Mouse (Mus musculus) right cerebral cortex, adult 18-20 months (tissue): ENCODE results near the gene 4930518I15Rik.
"Not testable (repeated sequence)": the region's sequence is repeated elsewhere in the genome, so short reads cannot be mapped to it uniquely, and the experiment has no call there.

Experiments
- DNase-seq: peaks from one replicate; pipeline ENCODE4 v3.0.0; 2022; ENCODE audit warnings: mixed read lengths

4930518I15Rik gene

GRCm38 (mm10) chr2:156857835-156858234, at the start of gene 4930518I15Rik:
Gene 4930518I15Rik, minus strand, starts transcription at chr2:156857946.
- DNase-seq, result no peak

- not testable (repeated sequence) for DNase-seq
Measured at GRCm38 (mm10) chr2:156905931-156906330, 48.2 kb upstream of the 4930518I15Rik start.

- peak; percentile 78 for DNase-seq
Measured at GRCm38 (mm10) chr2:156904976-156905717, 47.4 kb upstream of the 4930518I15Rik start.

GRCm38 (mm10) chr2:156903367-156903766, 45.6 kb upstream of the 4930518I15Rik start:
- no peak for DNase-seq

GRCm38 (mm10) chr2:156902411-156902810, 44.7 kb upstream of the 4930518I15Rik start:
- DNase-seq, result not testable (repeated sequence)

GRCm38 (mm10) chr2:156901883-156902282, 44.1 kb upstream of the 4930518I15Rik start:
- DNase-seq, result no peak

- DNase-seq, result no peak
Measured at GRCm38 (mm10) chr2:156901344-156901743, 43.6 kb upstream of the 4930518I15Rik start.

GRCm38 (mm10) chr2:156899184-156899583, 41.4 kb upstream of the 4930518I15Rik start:
- peak; percentile 38 for DNase-seq

GRCm38 (mm10) chr2:156898374-156898773, 40.6 kb upstream of the 4930518I15Rik start:
- DNase-seq, result no peak

- DNase-seq, result peak; percentile 67
Measured at GRCm38 (mm10) chr2:156897034-156897433, 39.3 kb upstream of the 4930518I15Rik start.

GRCm38 (mm10) chr2:156896384-156896914, 38.7 kb upstream of the 4930518I15Rik start:
- DNase-seq, result no peak

- DNase-seq, result no peak
Measured at GRCm38 (mm10) chr2:156894496-156895265, 36.9 kb upstream of the 4930518I15Rik start.

GRCm38 (mm10) chr2:156892821-156893220, 35.1 kb upstream of the 4930518I15Rik start:
- DNase-seq, result no peak

- DNase-seq, result no peak
Measured at GRCm38 (mm10) chr2:156892240-156892639, 34.5 kb upstream of the 4930518I15Rik start.

- DNase-seq, result no peak
Measured at GRCm38 (mm10) chr2:156888490-156888889, 30.7 kb upstream of the 4930518I15Rik start.

- no peak for DNase-seq
Measured at GRCm38 (mm10) chr2:156887017-156887416, 29.3 kb upstream of the 4930518I15Rik start, which contains the start of gene Sla2. Gene Sla2, minus strand, starts transcription at chr2:156887192.

- DNase-seq, result no peak
Measured at GRCm38 (mm10) chr2:156886084-156886631, 28.4 kb upstream of the 4930518I15Rik start.

- DNase-seq, result not testable (repeated sequence)
Measured at GRCm38 (mm10) chr2:156885666-156886065, 27.9 kb upstream of the 4930518I15Rik start.

GRCm38 (mm10) chr2:156884396-156885211, 26.9 kb upstream of the 4930518I15Rik start:
- DNase-seq, result no peak

GRCm38 (mm10) chr2:156882431-156883001, 24.8 kb upstream of the 4930518I15Rik start:
- DNase-seq, result no peak

- DNase-seq, result no peak
Measured at GRCm38 (mm10) chr2:156879541-156879940, 21.8 kb upstream of the 4930518I15Rik start.

- DNase-seq, result no peak
Measured at GRCm38 (mm10) chr2:156877726-156878125, 20.0 kb upstream of the 4930518I15Rik start.
